Mouse (Mus musculus): ENCODE results near the gene Ruvbl2.
"Not testable (repeated sequence)": the region's sequence is repeated elsewhere in the genome, so short reads cannot be mapped to it uniquely, and the experiment has no call there.

Ruvbl2 gene

DNA sequence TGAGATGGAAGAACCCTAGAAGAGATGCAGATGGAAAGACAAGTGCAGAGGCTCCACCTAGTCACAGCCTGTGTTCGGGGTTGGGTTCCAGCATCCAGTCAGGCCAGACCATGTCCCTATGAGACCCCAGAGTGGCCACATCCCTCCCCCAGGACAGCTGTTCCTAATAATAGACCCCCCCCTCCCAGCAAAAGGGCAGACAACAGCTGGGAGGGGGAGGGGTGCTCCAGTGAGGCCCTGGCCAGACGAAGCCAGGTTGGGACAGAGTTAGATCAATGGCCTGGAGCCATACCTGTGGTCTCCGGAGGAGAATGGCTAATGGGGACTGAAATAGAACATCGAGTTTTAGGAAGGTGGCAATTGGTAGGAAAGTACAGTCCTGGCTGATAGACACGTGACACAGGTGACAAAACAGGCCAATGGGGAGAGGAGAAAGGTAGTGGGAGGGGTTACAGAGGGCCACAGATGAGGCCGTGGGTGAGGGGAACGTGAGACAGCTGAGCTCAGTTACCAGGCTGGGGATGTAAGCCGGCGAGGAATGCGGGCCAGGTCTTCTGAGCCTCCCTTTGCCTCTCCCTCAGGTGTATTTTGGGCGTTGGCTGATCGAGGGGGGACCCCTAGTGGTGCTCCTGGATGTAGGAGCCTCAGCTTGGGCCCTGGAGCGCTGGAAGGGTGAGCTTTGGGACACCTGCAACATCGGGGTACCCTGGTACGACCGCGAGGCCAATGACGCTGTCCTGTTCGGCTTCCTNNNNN, at the start of gene Ruvbl2:
TSS of gene Ruvbl2 (minus strand) at position 576 of the 756 bp plus-strand sequence.
- no peak for DNase-seq (ENCODE audit: low spot score)

DNA sequence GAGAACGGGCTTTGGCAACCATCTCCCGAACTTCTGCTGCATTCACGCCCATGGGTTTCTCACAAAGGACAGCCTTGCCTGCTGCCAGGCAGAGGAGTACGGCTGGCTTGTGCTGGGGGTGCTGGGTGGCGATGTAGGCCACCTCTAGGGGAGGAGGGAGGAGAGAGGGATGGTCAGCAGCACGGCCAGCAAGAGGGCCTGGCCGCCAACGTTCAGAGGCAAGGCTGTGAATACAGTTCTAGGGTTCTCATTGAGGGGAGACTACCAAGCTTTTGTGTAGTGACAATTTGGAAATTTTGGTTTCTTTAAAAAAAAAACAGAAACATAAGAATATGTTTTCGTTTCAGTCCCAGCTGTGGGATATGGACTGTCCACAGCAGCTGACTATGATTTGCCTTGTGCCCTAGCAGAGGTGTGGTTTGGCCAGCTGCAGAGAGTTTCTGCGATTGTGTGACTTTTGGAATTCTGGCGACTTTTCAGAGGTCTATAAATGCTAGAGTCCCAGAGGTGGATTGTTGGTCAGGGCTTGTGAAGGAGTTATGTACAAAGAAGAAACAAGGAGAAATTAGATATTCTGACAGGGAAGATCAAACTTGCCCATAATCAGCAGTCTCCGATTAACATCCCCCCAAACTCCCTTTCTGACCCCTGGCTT, 49.0 kb upstream of the Ruvbl2 start, which contains the start of gene Gm45808:
TSS of gene Gm45808 (minus strand) at position 51 of the 655 bp plus-strand sequence.
- no peak for DNase-seq (ENCODE audit: low spot score)

DNA sequence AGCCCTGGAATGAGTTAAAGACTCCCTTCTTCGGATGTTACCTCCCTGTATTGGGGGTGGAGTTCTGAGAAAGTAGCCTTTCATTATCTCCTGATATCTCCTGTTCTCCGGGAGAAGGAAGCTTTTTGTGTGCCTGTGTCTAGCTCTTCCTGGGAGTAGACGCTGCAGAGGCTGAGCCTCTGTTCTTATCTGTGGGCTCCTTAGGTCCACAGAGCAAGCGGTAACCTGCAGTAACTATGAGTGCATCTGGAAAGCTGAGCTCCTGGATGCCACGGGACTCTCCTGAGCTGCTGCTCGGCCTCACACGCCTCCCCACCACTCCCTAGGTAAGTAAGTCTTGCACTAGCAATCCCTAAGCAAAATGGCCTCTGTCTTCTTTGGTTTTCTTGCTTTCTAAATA, 48.3 kb upstream of the Ruvbl2 start:
- DNase-seq (ENCODE audit: low spot score) = no peak

- not testable (repeated sequence) for DNase-seq (ENCODE audit: low spot score)
Measured at GRCm38 (mm10) chr7:45484985-45485384, 47.1 kb upstream of the Ruvbl2 start.

- no peak for DNase-seq (ENCODE audit: low spot score)
Measured at GRCm38 (mm10) chr7:45482166-45482565, 44.3 kb upstream of the Ruvbl2 start.

GRCm38 (mm10) chr7:45481374-45481927, 43.6 kb upstream of the Ruvbl2 start, which contains the start of gene Tulp2:
Gene Tulp2, plus strand, starts transcription at chr7:45481877.
- no peak for DNase-seq (ENCODE audit: low spot score)

- not testable (repeated sequence) for DNase-seq (ENCODE audit: low spot score)
Measured at GRCm38 (mm10) chr7:45480310-45480709, 42.4 kb upstream of the Ruvbl2 start.

GRCm38 (mm10) chr7:45478774-45479173, 40.9 kb upstream of the Ruvbl2 start:
- DNase-seq (ENCODE audit: low spot score) = no peak

DNA sequence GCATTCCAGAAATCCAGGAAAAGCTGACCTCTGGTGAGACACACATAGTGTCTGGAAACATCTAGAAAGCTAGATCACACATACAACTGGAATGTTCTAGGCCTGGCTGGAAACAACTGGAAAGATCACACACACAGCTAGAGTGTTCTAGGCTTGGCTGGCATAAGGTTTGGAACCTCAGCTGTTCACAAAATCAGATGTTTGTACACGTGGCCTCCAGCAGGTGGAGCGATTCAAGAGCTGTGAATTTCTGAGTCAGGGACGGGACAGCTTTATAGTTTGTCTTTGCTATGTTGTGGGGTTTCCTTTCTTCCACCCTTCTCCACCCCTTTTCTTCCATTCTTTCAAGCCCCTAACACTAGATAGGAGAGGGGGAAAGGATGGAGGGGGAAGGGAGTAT, 39.1 kb upstream of the Ruvbl2 start:
- DNase-seq (ENCODE audit: low spot score) = peak; percentile 59

GRCm38 (mm10) chr7:45476453-45476852, 38.6 kb upstream of the Ruvbl2 start:
- DNase-seq (ENCODE audit: low spot score) = no peak

GRCm38 (mm10) chr7:45475291-45475969, 37.5 kb upstream of the Ruvbl2 start:
- no peak for DNase-seq (ENCODE audit: low spot score)

- no peak for DNase-seq (ENCODE audit: low spot score)
Measured at GRCm38 (mm10) chr7:45470869-45471268, 33.0 kb upstream of the Ruvbl2 start.

GRCm38 (mm10) chr7:45467090-45467670, 29.3 kb upstream of the Ruvbl2 start:
- no peak for DNase-seq (ENCODE audit: low spot score)

GRCm38 (mm10) chr7:45466283-45467089, 28.6 kb upstream of the Ruvbl2 start, which contains the start of gene Bax:
Gene Bax, minus strand, starts transcription at chr7:45466898.
- DNase-seq (ENCODE audit: low spot score) = peak; percentile 93

DNA sequence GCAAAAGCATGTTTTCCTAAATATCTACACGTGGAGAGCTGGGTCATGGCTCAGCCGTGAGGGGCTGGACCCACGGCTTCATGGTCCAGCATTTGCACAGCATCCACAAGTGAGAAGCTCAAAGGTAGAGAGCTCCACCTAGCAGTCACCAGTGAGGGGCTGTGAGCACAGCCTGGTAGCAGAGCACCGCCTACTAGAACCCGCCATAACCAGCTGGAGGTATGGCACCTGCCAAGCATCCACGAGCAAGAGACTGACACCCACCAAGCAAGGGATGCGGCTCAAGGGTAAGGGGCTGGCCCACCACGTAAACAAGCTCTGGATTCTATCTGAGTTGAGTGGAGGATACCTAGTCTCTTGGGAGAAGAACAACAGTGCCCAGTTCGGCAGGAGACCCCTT, 27.7 kb upstream of the Ruvbl2 start:
- DNase-seq (ENCODE audit: low spot score) = no peak

DNA sequence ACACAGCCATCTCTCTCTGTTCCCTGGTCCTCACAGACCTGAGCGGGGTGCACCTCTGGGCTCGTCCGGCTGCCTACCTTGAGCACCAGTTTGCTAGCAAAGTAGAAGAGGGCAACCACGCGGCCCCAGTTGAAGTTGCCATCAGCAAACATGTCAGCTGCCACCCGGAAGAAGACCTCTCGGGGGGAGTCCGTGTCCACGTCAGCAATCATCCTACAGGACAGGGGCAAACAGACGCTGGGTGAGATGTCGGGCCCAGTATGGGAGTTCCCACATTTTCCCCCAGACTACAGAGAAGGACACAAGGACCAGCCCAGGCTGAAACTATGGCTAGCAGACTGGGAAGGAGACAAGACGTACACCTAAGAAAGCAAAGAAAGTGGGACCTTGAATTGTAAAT, 27.2 kb upstream of the Ruvbl2 start:
- DNase-seq (ENCODE audit: low spot score) = no peak

GRCm38 (mm10) chr7:45463987-45464778, 26.3 kb upstream of the Ruvbl2 start:
- no peak for DNase-seq (ENCODE audit: low spot score)

DNA sequence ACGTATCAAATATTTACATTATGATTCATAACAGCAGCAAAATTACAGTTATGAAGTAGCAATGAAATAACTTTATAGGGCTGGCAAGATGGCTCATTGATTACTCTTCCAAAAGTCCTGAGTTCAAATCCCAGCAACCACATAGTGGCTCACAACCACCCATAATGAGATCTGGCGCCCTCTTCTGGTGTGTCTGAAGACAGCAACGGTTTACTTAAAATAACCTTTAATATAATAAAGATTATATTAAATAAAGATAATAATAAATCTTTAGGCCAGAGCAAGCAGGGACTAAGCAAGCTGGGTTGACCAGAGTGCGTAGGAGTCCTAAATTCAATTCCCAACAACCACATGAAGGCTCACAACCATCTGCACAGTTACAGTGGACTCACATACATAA, 25.0 kb upstream of the Ruvbl2 start:
- not testable (repeated sequence) for DNase-seq (ENCODE audit: low spot score)

DNA sequence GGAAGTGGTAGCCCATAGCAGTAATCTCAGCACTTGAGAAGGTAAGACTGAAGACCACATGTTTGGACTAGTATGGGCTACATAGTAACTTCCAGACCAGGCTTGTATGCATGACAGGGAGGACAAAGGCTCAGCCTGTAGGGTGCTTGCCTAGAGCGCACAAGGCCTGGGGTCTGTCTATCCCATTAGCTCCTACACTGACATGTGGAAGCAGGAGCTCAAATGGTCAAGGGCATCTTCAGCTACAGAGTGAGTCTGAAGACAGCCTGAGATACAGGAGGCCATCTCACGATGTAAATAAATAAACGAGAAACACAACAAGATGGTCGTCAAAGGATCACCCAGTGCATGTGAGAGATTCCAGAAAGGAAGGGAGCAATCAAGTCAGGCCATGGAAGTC, 24.4 kb upstream of the Ruvbl2 start:
- no peak for DNase-seq (ENCODE audit: low spot score)

GRCm38 (mm10) chr7:45461781-45462180, 23.9 kb upstream of the Ruvbl2 start:
- DNase-seq (ENCODE audit: low spot score) = no peak

Measured in urinary bladder, postnatal 25 days (tissue).